Mouse (Mus musculus) layer of hippocampus, postnatal 14 days (tissue): ENCODE measurements around the gene Gns. TPM values are rescaled to one million over a fixed set of nuclear protein-coding genes. Genes with fewer than 3 reads are reported as not detected.
"Not testable (repeated sequence)": the region's sequence is repeated elsewhere in the genome, so short reads cannot be mapped to it uniquely, and the experiment has no call there.

Source experiments
- DNase-seq, 2 experiments: peaks; one replicate each; pipeline ENCODE4 v3.0.0; 2021 to 2022; ENCODE audit warnings: low spot score in 2 of 2, mixed read lengths in 1 of 2
- long read RNA-seq, 2 experiments: library from polyadenylated mRNA; stranded (forward); transcript quantifications; one replicate each; pipeline ENCODE4 v2.0.0; 2021
- total RNA-seq, 2 experiments: library from RNA; stranded (reverse); gene quantifications; 2 replicates each; pipeline ENCODE4 v1.2.3; 2021

Gns gene
- total RNA-seq, result 10 to 100 TPM; 74.1 to 79.9 TPM
- long read RNA-seq, experiment 1, transcript Gns-201 (14 exons, 3,855 nt), result major isoform, 63 of 84 reads
- long read RNA-seq, experiment 1, partial matches to known transcripts, result 16 of 84 reads
- long read RNA-seq, experiment 1, other reads (novel, unspliced or antisense), result 3 of 84 reads
- long read RNA-seq, experiment 2, transcript Gns-201 (14 exons, 3,855 nt), result major isoform, 62 of 87 reads
- long read RNA-seq, experiment 2, partial matches to known transcripts, result 14 of 87 reads
- long read RNA-seq, experiment 2, other reads (novel, unspliced or antisense), result 9 of 87 reads

- peak; percentile 70 to 84 for DNase-seq
These were observed at the start of gene Gns for GRCm38 (mm10) chr10:121364801-121365564. Gene Gns, plus strand, starts transcription at chr10:121365090.

GRCm38 (mm10) chr10:121315321-121316283 is 49.3 kb upstream of the Gns start:
- no peak for DNase-seq

GRCm38 (mm10) chr10:121316361-121316760 is 48.5 kb upstream of the Gns start:
- no peak for DNase-seq

GRCm38 (mm10) chr10:121318397-121318950 is 46.4 kb upstream of the Gns start:
- DNase-seq, result no peak

- no peak for DNase-seq
These were observed 41.4 kb upstream of the Gns start for GRCm38 (mm10) chr10:121323493-121323892.

- DNase-seq, result no peak
These were observed 38.7 kb upstream of the Gns start for GRCm38 (mm10) chr10:121326167-121326566.

GRCm38 (mm10) chr10:121329586-121329985 is 35.3 kb upstream of the Gns start:
- DNase-seq, result no peak

GRCm38 (mm10) chr10:121330940-121331339 is 34.0 kb upstream of the Gns start:
- peak; percentile 41 for DNase-seq

GRCm38 (mm10) chr10:121334576-121334975 is 30.3 kb upstream of the Gns start:
- DNase-seq, result peak; percentile 25 to 41

GRCm38 (mm10) chr10:121336536-121336935 is 28.4 kb upstream of the Gns start:
- DNase-seq, result not testable (repeated sequence)

GRCm38 (mm10) chr10:121340754-121341593 is 23.9 kb upstream of the Gns start:
- DNase-seq, result no peak

- no peak for DNase-seq
These were observed 22.6 kb upstream of the Gns start for GRCm38 (mm10) chr10:121342260-121342659.

GRCm38 (mm10) chr10:121343867-121344266 is 21.0 kb upstream of the Gns start:
- no peak for DNase-seq

- DNase-seq, result no peak
These were observed 15.6 kb upstream of the Gns start for GRCm38 (mm10) chr10:121349244-121349643.

- no peak for DNase-seq
These were observed 14.4 kb upstream of the Gns start for GRCm38 (mm10) chr10:121350357-121351065.

- DNase-seq, result no peak
These were observed 13.8 kb upstream of the Gns start, which contains the start of gene Tbc1d30 for GRCm38 (mm10) chr10:121351066-121351581. Gene Tbc1d30, minus strand, starts transcription at chr10:121351278.

GRCm38 (mm10) chr10:121351692-121352290 is 13.1 kb upstream of the Gns start:
- no peak for DNase-seq

- DNase-seq, result no peak
These were observed 4.5 kb upstream of the Gns start for GRCm38 (mm10) chr10:121360358-121360757.

- DNase-seq, result no peak
These were observed 1.7 kb upstream of the Gns start for GRCm38 (mm10) chr10:121363201-121363600.
